Mouse (Mus musculus) adrenal gland, postnatal 10 days (tissue): ENCODE data around the gene Pgls. TPM values are rescaled to one million over a fixed set of nuclear protein-coding genes. Genes with fewer than 3 reads are reported as not detected.

ENCODE experiments used
- DNase-seq: peaks from one replicate; pipeline ENCODE4 v3.0.0; 2021; ENCODE audit warnings: mixed read lengths
- long read RNA-seq, 2 experiments: library from polyadenylated mRNA; stranded (forward); transcript quantifications; one replicate each; pipeline ENCODE4 v2.0.0; 2021
- total RNA-seq, 2 experiments: library from RNA; stranded (reverse); gene quantifications; 2 replicates each; pipeline ENCODE4 v1.2.3; 2021

Gene Pgls
- 100 to 1,000 TPM; 233 to 245 TPM for total RNA-seq
- long read RNA-seq, experiment 1, transcript Pgls-201 (5 exons, 893 nt): major isoform, 395 of 435 reads
- long read RNA-seq, experiment 1, partial matches to known transcripts: 22 of 435 reads
- long read RNA-seq, experiment 1, other reads (novel, unspliced or antisense): 14 of 435 reads
- long read RNA-seq, experiment 2, transcript Pgls-201 (5 exons, 893 nt): major isoform, 237 of 263 reads
- long read RNA-seq, experiment 2, partial matches to known transcripts: 12 of 263 reads
- long read RNA-seq, experiment 2, other reads (novel, unspliced or antisense): 9 of 263 reads

DNA sequence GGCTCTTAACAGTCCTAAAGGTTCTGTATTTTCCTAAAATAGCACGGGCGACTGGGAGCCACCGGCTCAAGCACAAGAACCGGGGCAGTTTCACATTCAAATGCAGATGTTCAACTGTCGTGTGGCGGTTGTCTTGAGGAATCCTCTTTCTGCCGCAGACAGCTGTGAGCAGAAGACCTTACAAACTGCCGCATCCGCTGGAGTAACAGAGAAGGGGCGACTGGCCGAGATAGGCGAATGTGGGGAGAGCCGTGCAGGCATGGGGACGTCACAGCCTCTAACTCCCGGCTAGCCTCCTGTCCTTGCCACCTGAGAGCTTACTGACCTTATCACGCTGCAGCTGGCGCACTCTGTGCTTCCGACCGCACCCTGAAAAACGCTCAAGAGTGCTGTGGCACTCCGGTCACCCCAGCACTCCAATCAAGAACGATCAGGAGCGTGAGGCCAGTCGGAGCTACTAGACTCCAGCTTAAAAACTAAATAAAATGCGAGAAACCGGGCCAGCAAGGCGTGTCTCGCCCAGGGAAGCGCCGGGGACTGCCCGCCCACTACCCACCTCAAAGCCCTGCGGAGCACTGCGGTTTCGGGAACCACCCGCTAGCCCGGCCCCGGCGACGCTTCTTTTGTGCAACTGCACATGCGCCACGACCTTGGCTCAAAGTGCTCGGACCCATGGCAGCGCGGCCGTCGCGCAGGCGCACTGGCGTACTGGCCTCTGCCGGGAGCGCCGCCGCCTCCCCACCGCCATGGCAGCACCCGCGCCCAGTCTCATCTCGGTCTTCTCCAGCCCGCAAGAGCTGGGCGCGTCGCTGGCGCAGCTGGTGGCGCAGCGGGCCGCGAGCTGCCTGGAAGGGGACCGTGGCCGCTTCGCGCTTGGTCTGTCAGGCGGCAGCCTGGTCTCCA, at the start of gene Pgls:
Pgls (plus strand) TSS at position 706 of the 903 bp plus-strand sequence.
- DNase-seq: peak; percentile 98

DNA sequence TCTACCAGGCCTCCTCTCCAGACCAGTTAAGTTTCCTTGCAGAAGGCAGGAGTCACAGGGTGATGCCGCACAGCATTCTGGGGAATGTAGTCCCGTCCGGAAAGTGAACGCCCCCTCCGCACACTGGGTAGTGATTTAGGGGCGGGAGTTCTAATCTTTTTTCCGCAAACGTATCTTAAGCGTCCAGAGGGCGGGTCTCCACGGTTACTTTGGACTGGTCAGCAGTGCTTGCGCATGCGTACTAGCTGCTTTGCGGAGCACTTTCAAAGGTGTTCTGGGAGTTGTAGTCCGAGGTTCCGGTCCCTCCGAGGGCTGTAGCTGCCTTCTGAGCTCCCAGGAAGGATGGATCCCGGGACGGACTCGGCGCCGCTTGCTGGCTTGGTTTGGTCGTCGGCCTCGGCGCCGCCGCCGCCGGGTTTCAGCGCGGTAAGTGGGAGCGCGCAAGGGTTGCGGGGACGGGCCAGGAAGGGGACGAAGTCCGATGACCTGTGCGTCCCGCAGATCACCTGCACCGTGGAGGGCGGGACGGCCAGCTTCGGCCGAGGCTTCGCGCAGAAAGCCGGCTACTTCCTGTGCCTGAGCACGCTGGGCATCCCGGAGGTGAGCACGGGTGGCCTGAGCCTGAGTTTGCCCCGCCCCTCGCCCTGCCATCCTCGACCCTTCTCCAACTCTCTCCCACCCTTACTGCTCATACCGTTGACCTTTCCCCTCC, 49.2 kb upstream of the Pgls start, which contains the start of gene Mvb12a:
Mvb12a (plus strand) TSS at position 291 of the 712 bp plus-strand sequence.
- peak; percentile 95 for DNase-seq

DNA sequence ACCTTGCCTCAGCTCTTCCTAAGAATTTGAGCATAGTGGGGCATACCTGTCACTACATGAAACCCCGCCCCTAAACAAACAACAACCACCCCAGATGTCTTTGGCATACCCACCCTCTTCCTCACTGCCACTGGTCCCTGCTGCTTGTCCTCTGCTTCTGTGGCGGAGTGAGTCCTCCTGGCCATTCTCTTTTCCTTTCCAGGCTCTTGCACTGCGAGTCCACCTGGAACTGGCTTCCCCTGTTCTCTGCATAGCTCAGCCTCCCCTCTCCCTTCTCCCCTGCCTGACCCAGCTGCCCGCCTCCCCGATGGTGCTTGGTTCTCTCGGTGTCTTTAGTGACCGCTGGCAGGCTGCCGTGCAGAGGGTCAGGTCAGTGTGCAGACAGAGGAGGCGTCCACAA, 48.2 kb upstream of the Pgls start:
- DNase-seq: no peak

DNA sequence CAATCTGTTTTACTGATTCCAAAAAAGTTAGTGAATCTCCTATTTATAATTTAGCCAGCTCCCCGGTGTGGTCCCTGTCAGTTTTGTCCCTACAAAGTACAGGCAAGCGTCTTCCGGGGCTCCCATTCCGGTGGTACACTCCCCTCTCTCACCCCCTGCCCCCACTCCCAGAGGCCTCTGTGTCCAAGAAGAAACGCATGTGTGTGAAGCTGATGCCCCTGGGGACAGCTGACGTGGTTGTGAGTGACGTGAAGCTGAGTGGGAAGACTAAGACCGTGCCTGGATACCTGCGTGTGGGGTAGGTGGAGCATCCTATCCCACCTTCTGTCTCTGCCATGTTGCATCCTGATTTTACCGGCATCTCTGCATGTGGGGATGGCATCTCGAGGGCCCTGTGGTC, 46.9 kb upstream of the Pgls start:
- DNase-seq: no peak

DNA sequence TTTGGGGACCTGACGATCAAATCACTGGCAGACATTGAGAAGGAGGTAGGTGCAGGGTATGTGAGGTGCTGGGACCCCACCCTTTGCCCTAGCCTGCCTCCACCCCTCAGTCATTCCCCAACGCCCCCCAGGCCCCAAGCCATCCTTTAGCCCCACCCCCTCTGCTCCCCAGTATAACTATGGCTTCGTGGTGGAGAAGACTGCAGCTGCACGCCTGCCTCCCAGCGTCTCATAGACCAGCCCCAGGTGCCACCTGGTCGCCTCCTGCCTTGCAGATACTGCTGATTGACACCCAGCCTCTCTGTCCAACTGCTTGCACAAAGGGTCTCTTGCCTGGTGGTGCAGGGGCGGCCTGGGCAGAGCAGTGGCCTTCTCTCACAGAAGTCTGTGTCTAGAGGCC, 44.4 kb upstream of the Pgls start:
- no peak for DNase-seq

DNA sequence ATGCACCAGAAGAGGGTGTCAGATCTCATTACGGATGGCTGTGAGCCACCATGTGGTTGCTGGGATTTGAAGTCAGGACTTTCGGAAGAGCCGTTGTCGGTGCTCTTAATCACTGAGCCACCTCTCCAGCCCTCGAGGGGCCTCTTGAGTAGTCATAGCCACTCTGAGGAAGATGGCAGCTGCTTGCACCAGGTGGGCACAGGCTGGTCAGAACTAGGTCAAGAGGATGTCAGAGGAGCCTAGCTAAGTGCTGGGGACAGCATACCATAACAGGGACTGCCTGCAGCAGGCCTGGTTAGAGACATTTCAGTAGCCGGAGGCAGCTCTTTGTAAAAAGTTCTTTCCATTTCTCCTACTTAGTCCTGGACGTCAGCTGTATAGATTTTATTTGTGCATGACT, 41.2 kb upstream of the Pgls start:
- no peak for DNase-seq

DNA sequence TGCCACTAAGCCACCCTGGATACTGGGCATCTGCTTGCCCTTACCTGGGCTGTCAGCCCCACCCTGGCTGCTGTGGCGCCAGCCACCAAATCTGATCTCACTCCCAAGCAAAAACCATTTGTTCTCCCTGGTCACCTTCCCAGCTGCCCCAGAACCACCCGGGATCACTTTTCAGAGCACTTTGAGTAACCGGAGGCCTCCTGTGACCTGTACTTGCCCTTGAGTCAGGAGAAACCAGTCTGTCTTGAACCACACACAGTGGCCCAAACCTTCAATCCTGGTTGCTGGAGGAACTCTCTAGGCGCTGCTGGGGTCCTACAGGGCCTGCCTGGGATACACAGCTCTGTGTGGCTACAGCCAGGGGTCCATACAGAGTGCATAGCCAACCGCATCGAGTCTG, 39.2 kb upstream of the Pgls start:
- no peak for DNase-seq

DNA sequence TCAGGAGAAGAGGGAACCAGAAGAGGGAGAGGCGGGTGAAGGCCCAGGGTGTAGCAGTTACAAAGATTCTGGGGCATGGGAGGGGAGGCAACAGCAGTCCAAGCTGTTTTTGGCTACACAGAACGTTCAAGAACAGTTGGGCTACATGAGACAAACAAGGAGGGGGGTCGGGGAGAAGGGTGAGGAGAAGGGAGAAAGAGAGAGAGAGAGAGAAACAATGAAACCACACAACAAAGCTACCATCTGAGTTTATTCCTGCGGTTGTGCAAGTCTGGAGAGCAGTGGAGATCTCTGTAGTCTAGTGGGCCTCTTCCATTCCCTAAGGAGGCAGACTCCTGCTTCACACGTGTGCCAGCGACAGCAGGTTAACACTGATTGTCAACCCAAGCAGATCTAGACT, 38.0 kb upstream of the Pgls start:
- no peak for DNase-seq

DNA sequence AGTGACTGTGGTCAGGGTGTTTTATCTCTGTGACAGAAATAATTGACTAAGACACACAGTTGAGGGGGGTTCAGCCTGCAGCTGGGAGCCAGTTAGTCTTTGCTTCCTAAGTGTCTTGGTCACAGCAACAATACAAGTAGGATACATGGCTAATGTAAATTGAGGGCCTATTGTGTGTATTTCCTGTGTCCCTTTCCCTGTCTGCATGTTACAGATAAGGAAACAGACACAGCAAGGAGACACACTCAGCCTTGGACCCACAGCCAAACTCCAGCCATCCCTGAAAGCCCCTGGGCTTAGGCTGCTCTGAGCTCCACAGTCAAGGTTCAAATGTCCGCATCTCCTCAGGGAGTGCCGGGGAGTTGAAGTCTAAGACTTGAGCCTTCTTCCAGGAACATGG, 37.3 kb upstream of the Pgls start:
- DNase-seq: no peak

DNA sequence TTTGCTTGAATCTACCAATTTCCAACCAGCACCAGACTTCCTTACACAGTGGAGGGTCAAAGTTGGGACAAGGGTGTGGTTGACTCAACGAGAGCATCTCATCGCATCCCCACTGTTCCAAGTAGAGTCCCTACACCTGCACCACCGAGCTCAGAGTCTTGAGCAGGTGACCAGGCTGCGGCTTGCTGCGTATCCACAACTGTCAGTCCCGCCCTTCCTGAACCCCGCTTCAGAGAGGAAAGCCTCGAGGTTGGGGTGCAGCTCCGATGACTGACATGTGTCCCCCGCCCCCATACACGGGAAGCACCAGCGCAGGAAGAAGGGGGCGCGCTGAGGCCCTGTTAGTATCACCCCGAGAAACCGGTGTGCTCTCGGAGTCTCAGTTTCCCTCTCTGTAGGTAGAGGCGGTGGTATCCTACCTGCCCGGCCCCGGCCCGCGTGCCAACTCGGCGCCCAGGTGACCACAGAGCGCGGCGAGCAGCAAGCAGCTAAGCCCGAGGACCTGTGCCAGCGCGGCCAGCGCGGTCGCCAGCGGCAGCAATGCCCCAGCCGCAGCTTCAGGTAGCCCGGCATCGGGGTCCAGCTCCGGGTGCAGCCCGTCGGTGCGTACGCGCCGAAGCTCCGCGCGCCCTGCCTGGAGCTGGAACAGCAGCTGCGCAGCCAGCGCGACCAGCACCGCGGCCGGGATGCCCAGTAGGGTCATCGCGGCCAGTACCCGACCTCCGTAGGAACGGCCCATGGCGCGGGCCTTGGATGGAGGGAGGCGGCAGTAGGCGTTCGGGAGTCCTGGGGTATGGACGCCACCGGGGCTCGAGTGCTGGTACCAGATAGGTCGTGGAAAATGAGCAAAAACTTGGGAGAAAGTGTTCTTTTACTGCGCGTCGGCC, 33.7 kb upstream of the Pgls start, which contains the start of gene Tmem221:
Tmem221 (minus strand) TSS at position 801 of the 887 bp plus-strand sequence.
- no peak for DNase-seq

DNA sequence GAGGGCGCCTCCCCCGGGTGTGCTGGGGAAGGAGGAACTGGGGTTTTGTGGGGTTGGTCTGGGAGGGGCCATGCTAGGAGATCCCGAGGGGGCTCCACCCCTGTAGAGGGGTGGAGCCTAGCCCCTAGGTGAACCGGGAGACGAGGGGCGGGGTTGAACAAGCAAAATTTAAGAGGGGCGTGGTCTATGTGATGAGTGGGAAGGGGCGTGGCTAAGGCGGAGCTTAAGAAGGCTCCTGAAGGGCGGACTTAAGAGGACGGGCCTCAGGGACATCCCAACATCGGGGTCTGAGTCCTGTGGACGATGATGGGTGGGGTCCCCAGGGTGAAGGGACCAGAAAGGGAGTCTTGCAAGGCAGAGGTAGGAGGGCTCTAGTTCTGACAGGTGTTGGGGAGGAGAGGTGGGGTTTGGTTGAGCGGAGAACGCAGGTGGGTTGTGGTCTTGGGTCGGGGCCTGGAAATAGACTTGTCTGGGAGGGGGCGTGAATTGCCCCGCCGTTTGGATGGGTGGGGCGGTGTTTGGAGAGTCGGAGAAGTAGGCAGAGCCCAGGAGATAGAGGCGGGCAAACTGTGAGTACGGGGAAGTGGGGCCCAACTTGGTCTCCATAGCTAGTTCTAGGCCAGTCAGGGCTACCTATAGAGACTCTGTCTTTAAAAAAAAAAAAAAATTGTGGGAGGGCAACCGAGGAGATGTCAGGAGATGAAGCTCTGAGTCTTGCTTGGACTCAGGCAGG, 32.9 kb upstream of the Pgls start:
- peak; percentile 86 for DNase-seq

DNA sequence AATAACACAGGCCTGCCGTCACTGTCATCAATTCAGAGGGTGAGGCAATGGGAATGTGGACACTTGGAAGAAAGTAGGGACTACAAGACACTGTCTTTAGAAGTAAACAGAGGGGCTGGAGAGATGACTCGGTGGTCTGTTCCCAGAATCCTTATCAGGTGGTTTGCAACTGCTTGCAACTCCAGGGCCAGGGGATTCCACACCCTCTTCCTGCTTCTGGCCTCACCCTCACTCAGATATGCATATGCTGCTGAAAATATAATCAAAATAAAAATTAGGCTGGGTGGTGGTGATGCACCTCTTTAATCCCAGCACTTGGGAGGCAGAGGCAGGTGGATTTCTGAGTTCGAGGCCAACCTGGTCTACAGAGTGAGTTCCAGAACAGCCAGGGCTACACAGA, 31.9 kb upstream of the Pgls start:
- no peak for DNase-seq

DNA sequence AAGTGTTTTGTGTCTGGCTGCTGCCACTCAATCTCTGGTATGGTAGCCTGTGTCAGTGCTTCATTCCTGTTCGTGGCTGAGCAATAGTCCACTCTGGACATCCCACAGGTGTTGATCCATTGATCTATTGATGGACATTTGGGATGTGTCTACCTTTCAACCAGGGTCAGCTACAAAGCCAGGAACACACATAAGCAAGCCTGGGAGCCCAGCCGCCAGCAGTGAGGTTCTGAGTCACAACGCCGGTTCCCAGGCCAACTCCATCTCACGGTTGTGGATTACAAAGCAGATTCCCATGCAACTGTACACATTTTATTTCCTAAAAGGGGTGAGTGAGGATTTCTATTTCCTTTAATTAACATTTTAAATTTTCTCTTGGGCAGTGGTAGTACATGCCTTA, 31.2 kb upstream of the Pgls start:
- no peak for DNase-seq

DNA sequence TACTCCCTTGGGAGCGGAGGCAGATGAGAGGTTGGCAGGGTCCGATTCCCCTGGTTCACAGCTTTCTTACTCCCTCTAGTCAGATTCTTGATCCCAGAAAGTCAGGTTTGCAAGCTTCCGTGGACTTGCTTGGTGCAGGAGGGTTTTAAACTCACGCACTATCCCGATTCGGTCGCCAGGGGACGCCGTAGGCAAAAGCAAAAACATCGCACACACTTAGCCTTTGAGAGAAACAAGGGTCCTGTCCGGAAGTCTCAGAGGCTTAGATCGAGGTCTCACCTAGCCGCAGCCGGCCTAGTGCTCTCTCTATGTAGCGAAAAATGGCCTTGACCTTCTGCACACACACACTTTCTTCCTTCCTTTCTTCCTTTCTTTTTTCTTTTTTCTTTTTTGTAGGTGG, 30.6 kb upstream of the Pgls start:
- peak; percentile 75 for DNase-seq

DNA sequence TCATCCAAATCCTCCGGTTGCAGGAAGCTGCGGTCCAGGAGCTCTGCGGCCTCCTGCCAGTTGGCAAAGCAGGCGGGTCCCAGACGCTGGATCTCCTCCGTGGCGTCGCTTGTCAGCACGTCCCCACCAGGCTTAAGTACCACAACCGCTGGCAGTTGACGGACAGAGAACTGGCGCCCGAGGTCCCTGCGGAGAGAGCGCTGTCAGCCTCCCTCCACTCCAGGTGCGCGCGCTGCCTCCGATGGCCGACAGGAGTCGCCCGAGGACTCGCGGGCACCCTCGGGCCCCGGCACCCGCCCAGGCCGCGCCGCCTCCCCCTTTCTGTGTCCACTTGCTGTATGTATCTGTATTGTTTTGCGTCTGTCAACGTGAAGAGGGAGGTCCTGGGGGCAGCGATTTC, 29.2 kb upstream of the Pgls start:
- peak; percentile 94 for DNase-seq

DNA sequence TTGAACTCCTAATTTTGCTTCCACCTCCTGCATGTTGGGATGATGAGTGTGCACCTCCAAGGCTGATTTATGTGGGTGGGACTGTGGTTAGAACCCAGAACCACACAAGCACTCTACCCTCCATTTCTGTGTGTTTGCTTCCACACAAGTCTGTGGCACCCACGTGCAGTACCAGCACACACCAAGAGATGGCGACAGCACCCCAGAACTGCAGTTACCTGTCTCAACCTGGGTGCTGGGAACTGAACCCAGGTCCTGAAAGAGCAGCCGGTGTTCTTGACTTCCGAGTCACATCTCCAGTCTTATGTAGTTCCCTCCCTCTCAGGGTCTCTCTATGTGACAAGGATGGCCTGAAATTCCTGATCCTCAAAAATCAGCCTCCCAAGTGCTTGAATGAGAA, 28.0 kb upstream of the Pgls start:
- no peak for DNase-seq

DNA sequence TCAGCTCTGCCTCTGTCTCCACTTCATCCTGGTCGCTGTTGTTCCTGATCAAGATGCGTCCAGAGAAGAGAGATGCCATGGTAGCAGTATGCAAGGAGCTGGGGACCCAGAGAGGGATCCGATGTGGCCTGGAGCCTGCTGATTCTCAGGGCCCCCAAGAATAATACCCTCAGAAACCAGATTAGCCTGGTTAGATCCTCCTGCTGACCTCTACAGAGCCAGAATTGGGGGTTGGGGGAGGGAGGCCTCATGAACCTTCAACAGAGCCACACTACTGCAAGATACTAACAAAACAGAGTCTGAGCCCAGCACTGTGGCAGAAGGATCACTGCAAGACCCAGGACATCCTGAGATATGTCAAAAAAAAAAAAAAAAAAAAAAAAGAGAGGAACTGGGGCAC, 25.5 kb upstream of the Pgls start, which contains the start of gene Nxnl1:
Nxnl1 (minus strand) TSS at position 101 of the 400 bp plus-strand sequence.
- DNase-seq: no peak

DNA sequence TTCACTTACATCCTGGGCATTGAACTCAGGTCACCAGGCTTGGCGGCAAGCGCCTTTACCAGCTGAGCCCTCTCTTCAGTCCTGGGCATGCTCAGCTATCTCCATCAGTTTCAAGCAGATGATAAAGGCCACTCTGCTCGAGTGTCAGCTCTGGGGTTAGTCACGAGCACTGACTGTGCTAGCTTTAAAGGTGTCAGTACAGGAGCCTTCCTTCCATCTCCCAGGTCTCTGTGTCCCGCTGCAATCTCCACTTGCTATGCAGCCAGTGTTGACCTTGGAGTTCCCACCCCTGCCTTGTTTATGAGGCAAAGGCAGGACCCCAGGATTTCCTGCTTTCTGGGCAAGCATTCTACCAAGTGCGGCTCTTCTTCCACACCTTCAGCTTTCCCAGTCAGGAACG, 24.4 kb upstream of the Pgls start:
- no peak for DNase-seq

DNA sequence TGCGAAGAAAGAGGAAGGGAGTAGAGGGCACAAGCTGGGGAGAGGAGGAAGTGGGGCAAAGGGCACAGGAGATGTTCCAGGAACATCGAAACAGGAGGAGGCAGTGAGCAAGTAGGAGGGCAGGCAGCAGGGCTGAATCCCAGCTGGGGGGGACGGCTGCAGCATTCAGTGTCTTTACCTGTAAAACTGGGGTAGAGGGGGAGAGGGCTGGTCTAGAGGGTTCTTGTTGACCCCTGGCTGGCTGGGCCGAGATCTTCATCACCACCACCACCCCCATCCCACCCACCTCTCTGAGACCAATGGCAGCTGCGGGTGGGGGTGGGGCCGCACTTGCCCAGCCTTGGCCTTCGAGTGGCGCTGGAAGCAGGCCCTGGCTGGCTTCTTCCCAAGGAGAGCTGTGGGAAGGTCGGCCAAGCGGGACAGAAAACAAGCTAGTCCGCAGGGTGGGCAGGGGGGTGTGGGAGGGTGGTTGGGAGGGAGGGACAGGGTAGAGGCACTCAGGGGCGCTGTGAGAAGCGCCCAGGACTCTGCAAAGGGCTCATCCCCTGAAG, 23.5 kb upstream of the Pgls start, which contains the start of gene Slc27a1:
Slc27a1 (plus strand) TSS at position 496 of the 551 bp plus-strand sequence.
- DNase-seq: peak; percentile 93

DNA sequence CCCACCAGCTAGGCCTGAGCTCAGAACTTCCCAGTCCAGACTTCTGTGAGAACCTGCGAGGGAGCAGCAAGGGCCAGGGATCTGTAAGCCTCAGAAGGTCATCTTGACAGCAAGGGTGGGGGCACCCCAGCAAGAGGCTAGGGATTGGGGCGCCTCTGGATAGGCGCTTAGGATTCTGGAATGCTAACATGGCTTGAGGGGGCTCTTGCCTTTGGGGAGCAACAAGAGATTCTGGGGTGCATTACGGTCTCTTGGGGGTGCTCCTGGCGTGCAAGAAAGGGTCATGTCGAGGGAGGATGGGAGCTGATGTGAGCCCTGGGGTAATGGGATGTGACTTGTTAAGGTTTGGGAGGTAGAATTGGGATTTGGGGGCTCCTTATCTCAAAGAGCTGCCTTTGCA, 23.0 kb upstream of the Pgls start:
- DNase-seq: no peak
